Mouse (Mus musculus) intestine, embryonic 15.5 days (tissue): Measurements from ENCODE around the gene Smoc1. TPM values are rescaled to one million over a fixed set of nuclear protein-coding genes. Genes with fewer than 3 reads are reported as not detected.

Experiments used
- ATAC-seq: fragments of 200-750 bp; cut with Nextera tagmentation; 2 replicates; pipeline ENCODE4 v1.8.0; 2017; ENCODE audit warnings: moderate TSS enrichment, moderate library complexity
- H3K27ac ChIP-seq: fragments of 300-500 bp; sonication (generic); 2 replicates; pipeline ENCODE4 v1.5.1; 2015; ENCODE audit warnings: mild to moderate bottlenecking, inconsistent platforms
- H3K27me3 ChIP-seq: fragments of 300-500 bp; sonication (generic); replicated peaks from 2 replicates; pipeline ENCODE4 v1.6.1; 2015; ENCODE audit warnings: inconsistent platforms
- H3K36me3 ChIP-seq: fragments of 300-500 bp; sonication (generic); 2 replicates; pipeline ENCODE4 v1.6.1; 2015; ENCODE audit warnings: inconsistent platforms
- H3K4me1 ChIP-seq: fragments of 300-500 bp; sonication (generic); replicated peaks from 2 replicates; pipeline ENCODE4 v1.6.1; 2015; ENCODE audit warnings: inconsistent platforms
- H3K4me2 ChIP-seq: fragments of 300-500 bp; sonication (generic); replicated peaks from 2 replicates; pipeline ENCODE4 v1.6.1; 2015; ENCODE audit warnings: mild to moderate bottlenecking, inconsistent platforms
- H3K4me3 ChIP-seq: fragments of 300-500 bp; sonication (generic); replicated peaks from 2 replicates; pipeline ENCODE4 v1.5.1; 2015; ENCODE audit warnings: inconsistent platforms
- H3K9ac ChIP-seq: fragments of 300-500 bp; sonication (generic); 2 replicates; pipeline ENCODE4 v1.6.1; 2015; ENCODE audit warnings: inconsistent platforms
- H3K9me3 ChIP-seq: fragments of 300-500 bp; sonication (generic); 2 replicates; pipeline ENCODE4 v1.6.1; 2016; ENCODE audit warnings: inconsistent platforms
- WGBS: fragments of 180-500 bp; shearing (Covaris S2); methylation state at CpG from one replicate; pipeline ENCODE4 v1.1.7; 2015; 5-methylcytosine and 5-hydroxymethylcytosine counted together
- polyA plus RNA-seq: library from polyadenylated mRNA; unstranded; fragments of >200 nt; fragmentation: Nextera tagmentation; extraction: Ambion mirVana; gene quantifications from 2 replicates; pipeline ENCODE4 v1.2.1, GENCODE M21; 2015

Gene Smoc1
- polyA plus RNA-seq, 1 experiment from 2014 or later, result 8.1 TPM

DNA sequence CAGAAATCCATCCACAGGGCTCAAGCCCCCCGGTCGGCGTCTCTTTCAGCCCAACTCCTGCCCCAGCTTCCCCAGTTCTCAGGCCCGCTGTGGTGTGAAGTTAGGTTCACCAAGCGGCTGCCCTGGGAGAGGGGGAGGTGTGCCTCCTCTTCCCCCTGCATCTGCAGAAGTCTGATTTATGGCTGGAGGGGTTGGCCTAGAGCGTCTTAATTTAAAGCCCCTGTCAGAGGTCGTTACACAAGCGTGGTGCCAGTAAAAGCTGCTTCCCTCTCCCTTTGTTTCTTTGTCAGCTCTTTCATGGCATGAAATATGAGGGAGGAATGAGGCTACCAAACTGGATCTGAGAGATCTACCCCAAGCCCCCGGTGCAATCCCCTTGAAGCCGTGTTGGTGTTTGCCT, 139.5 kb downstream of the Smoc1 start:
- no peaks in the 10 kb centered on the region for H3K36me3 ChIP-seq
- no peak overlapping the region for H3K4me3 ChIP-seq
- H3K9me3 ChIP-seq, result no peaks in the 10 kb centered on the region
- H3K4me2 ChIP-seq, result no peak overlapping the region
- H3K9ac ChIP-seq, result no peak overlapping the region
- no peak overlapping the region for H3K27ac ChIP-seq
- 20% methylated on average over 10 of the region's 10 CpGs for WGBS
- H3K4me1 ChIP-seq, result no peaks in the 10 kb centered on the region; the same call in 1 of the 2 replicates
- ATAC-seq, result no peak
- no peaks in the 10 kb centered on the region for H3K27me3 ChIP-seq

DNA sequence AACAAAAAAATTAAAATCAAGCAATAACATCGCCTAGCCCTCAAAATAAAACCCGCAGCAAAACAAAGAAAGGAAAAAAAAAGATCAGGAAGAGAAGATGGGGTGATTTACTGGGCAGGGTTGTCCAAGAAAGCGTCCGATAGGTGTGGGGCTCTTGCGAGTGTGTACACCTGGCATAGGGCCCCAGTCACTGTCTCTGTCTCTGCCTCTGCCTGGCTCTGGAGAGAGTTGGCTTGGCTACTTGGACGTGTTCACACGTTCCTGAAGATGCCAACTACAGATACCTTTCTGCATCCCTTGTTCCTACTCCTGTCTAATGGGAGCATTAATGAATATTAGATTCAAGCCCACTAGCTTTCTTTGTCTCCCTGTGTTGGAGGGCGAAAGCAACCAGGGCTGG, 140.0 kb downstream of the Smoc1 start:
- WGBS, result 57% methylated on average over 8 of the region's 8 CpGs
- H3K9ac ChIP-seq, result no peak overlapping the region
- H3K9me3 ChIP-seq, result no peaks in the 10 kb centered on the region
- no peaks in the 10 kb centered on the region; the same call in 1 of the 2 replicates for H3K4me1 ChIP-seq
- no peak for ATAC-seq
- no peaks in the 10 kb centered on the region for H3K27me3 ChIP-seq
- H3K4me2 ChIP-seq, result no peak overlapping the region
- no peak overlapping the region for H3K4me3 ChIP-seq
- H3K27ac ChIP-seq, result no peak overlapping the region
- no peaks in the 10 kb centered on the region for H3K36me3 ChIP-seq

DNA sequence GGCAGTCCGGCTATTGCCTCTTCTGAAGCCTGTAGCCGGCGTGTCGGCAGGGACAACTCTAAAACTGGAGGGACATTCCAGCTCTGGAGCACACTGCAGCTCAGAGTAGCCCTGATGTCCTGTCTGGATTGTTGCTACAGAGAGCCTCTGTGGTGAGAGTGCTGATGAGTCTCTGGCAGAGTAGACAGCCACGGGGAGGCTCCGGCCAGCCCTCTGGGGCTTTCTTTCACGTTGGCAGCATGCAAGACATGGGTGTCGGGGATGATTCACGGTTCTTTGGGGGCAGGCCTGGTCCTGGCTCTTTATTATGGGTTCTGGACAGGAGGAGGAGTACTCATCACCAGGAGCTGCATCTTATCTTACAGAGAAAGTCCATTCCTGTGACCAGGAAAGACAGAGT, 140.5 kb downstream of the Smoc1 start:
- Histone ChIP-seq H3K9me3 (no peaks in the 10 kb centered on the region), H3K27me3 (no peaks in the 10 kb centered on the region), H3K4me2 (no peak overlapping the region), H3K9ac (no peak overlapping the region), H3K27ac (no peak overlapping the region), H3K36me3 (no peaks in the 10 kb centered on the region), H3K4me1 (no peaks in the 10 kb centered on the region; the same call in 1 of the 2 replicates), H3K4me3 (no peak overlapping the region)
- WGBS, result 64% methylated on average over 9 of the region's 9 CpGs
- no peak for ATAC-seq

DNA sequence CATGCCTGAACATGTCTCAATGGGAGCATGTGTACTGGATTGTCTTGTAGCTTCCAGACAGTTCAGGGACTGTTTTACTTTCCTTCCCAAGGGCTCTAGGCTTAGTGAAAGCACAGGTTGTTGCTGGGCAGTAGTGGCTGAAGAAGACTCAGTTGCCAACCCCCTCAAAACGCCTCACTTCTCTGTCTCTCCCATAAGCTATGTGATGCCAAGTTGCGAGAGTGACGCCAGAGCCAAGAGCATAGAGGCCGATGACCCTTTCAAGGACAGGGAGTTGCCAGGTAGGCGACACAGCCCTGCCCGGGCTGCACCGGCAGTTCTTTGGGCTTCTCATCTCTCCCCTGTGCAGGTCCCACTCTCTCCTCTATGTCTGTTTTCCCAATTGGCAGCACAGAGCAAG, 141.4 kb downstream of the Smoc1 start:
- Histone ChIP-seq H3K9ac (no peak overlapping the region), H3K36me3 (no peaks in the 10 kb centered on the region), H3K27ac (no peak overlapping the region), H3K9me3 (no peaks in the 10 kb centered on the region), H3K4me2 (no peak overlapping the region), H3K4me1 (no peaks in the 10 kb centered on the region; the same call in 1 of the 2 replicates), H3K27me3 (no peaks in the 10 kb centered on the region), H3K4me3 (no peak overlapping the region)
- WGBS, result 84% methylated on average over 7 of the region's 7 CpGs
- ATAC-seq, result no peak

DNA sequence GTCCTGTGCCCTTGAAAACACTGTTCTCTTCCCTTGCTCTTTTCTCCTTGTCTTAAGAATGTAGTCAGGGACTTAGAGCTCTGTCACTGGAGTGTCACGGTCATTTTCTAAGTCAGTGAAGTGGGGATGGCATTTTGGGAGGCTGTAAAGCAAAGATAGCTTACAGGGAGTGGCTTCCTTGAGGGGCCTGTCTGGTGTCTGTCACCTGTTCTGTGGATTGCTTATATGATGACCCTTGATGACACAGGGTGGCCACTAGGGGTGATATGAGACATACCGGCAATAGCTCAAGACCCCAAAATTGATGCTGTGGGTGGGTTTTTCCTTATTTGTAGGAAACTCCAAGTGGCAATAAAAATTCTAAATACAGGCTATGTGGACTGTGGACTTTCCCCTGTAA, 141.9 kb downstream of the Smoc1 start:
- Histone ChIP-seq H3K9ac (no peak overlapping the region), H3K36me3 (no peaks in the 10 kb centered on the region), H3K4me2 (no peak overlapping the region), H3K4me3 (no peak overlapping the region), H3K4me1 (no peaks in the 10 kb centered on the region; the same call in 1 of the 2 replicates), H3K27me3 (no peaks in the 10 kb centered on the region), H3K9me3 (no peaks in the 10 kb centered on the region), H3K27ac (no peak overlapping the region)
- ATAC-seq, result no peak
- 61% methylated on average over 2 of the region's 2 CpGs for WGBS

DNA sequence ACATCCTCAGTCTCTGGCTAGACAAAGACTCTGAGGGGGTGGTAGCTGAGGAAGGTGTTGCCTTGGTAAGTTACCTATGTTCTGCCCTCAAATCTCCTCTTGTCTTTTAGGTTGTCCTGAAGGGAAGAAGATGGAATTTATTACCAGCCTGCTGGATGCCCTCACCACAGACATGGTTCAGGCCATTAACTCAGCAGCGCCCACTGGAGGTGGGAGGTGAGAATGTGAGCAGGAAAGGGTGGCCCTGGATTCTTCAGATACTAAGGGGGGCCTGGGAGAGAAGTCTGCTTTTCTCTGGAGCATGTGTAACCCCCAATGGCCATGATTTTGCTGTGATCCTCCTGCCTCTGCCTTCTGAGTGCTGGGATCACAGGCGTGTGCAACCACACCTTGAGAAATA, 143.5 kb downstream of the Smoc1 start:
- Histone ChIP-seq H3K36me3 (no peaks in the 10 kb centered on the region), H3K9me3 (no peaks in the 10 kb centered on the region), H3K4me1 (no peaks in the 10 kb centered on the region; the same call in 1 of the 2 replicates), H3K9ac (no peak overlapping the region), H3K27ac (no peak overlapping the region), H3K4me2 (no peak overlapping the region), H3K27me3 (no peaks in the 10 kb centered on the region), H3K4me3 (no peak overlapping the region)
- WGBS, result 87% methylated on average over 2 of the region's 2 CpGs
- no peak for ATAC-seq

DNA sequence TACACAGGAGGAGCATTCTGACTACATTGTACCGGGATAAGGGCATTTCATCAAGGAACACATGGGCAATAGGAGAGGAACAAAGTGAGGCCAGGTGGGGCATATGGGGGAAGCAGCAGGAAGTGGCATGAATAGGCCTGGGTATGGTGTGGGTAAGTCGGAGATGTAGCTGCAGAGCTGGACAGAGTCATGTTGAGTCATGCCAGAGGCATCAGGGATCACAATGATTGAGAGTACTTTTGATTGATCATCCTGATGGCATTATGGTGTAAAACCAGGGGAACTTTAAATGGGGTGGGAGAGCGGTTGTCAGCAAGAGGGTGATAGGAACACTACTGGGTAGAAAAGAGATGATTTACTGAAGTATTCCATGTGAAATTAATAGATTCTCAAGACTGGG, 146.4 kb downstream of the Smoc1 start:
- Histone ChIP-seq H3K4me1 (no peaks in the 10 kb centered on the region), H3K4me2 (no peak overlapping the region), H3K9ac (no peak overlapping the region), H3K9me3 (no peaks in the 10 kb centered on the region), H3K4me3 (no peak overlapping the region), H3K27me3 (no peaks in the 10 kb centered on the region), H3K27ac (no peak overlapping the region), H3K36me3 (no peaks in the 10 kb centered on the region)
- ATAC-seq, result no peak
- WGBS, result 88% methylated on average over 3 of the region's 3 CpGs

DNA sequence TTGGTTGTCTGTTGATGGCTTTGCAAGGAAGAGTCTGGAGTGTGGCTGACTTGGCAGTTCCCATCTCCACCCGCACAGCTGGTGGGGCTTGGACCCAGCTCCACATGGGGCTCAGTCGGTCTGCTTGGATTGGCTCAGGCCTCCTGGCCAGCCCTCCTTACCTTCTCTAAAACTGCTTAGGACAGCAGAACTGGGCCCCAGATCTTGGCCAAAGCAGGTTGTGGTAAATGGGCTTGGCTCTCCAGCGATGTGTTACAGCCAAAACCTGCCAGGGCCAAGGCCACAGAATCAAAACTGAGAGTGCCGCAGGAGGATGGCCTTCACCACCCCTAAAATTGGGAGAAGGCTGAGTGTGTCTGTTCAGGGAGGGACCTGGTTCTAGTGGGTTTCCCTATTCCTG, 147.3 kb downstream of the Smoc1 start:
- 91% methylated on average over 4 of the region's 4 CpGs for WGBS
- no peak overlapping the region for H3K4me2 ChIP-seq
- no peak overlapping the region for H3K9ac ChIP-seq
- no peak overlapping the region for H3K4me3 ChIP-seq
- H3K4me1 ChIP-seq, result no peaks in the 10 kb centered on the region
- H3K36me3 ChIP-seq, result no peaks in the 10 kb centered on the region
- ATAC-seq, result no peak
- no peak overlapping the region for H3K27ac ChIP-seq
- no peaks in the 10 kb centered on the region for H3K9me3 ChIP-seq
- H3K27me3 ChIP-seq, result no peaks in the 10 kb centered on the region

DNA sequence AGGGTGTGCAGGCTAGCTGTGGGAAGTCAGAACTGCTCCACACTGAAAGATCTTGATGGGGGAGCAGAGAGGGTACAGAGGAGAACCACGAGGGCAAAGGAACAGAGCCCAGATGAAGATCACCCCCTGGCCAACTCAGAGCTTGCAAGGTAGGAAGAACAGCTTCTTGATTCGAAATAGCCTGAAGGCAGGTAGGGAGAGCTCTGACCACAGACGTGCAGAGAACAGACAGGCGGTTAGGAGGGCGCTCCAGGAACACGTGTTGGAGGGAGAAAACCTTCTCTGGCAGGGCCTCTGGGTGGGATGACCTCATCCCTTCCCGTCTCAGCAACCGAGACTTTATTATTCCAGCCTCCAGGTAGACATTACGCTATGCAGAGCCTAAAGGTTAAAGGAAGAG, 148.6 kb downstream of the Smoc1 start:
- 44% methylated on average over 9 of the region's 9 CpGs for WGBS
- Histone ChIP-seq H3K4me1 (no peaks in the 10 kb centered on the region), H3K4me3 (no peak overlapping the region), H3K27ac (no peak overlapping the region), H3K27me3 (no peaks in the 10 kb centered on the region), H3K4me2 (no peak overlapping the region), H3K9me3 (no peaks in the 10 kb centered on the region), H3K36me3 (no peaks in the 10 kb centered on the region), H3K9ac (no peak overlapping the region)
- no peak for ATAC-seq

DNA sequence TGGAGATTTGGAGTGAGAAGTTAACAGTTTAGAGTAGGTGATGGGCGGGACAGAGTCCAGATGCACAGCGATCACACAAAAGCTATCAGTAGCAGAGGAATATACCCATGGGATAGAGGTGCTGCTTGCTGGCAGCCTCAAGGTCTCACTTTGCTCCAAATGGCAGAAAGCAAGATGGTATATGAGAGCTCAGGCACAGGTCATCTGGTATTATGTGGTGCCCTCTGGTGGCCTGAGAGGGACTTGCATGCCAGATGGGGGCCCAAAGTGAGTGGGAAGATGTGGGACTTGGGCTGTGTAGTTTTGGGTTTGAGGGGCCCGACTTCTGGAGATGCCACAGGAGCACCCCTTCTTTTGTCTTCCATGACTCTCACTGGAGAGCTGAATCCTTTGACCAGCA, 155.5 kb downstream of the Smoc1 start:
- no peaks in the 10 kb centered on the region for H3K4me1 ChIP-seq
- no peak overlapping the region for H3K27ac ChIP-seq
- H3K9ac ChIP-seq, result no peak overlapping the region
- no peak overlapping the region for H3K4me3 ChIP-seq
- no peaks in the 10 kb centered on the region for H3K36me3 ChIP-seq
- no peaks in the 10 kb centered on the region for H3K27me3 ChIP-seq
- no peak overlapping the region for H3K4me2 ChIP-seq
- 61% methylated on average over 3 of the region's 3 CpGs for WGBS
- no peaks in the 10 kb centered on the region for H3K9me3 ChIP-seq
- ATAC-seq, result 0 out of 2 replicates have a peak, but pooled peaks have one; percentile 23

DNA sequence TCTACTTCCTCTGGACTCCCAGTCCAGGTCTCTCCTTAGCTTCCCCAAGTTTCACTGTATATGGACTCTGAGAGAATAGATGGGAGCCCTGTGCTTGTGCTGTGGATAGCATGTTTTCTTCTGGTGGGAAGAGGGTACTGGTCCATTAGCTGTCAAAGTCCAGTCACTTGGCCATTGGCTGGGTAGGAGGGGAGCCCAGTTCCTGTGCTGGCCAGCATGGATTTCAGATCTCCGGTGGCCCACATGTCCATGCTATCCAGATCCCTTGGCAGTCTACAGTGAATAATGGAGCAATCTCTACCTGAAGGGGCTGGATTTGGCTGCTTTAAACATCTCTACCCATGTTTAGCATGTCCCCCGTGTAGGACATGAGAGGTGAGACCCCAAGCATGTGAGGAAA, 158.4 kb downstream of the Smoc1 start:
- Histone ChIP-seq H3K9me3 (no peaks in the 10 kb centered on the region), H3K4me2 (no peak overlapping the region), H3K36me3 (no peaks in the 10 kb centered on the region), H3K4me3 (no peak overlapping the region), H3K4me1 (no peaks in the 10 kb centered on the region), H3K9ac (no peak overlapping the region), H3K27ac (no peak overlapping the region), H3K27me3 (no peaks in the 10 kb centered on the region)
- WGBS, result 84% methylated on average over 2 of the region's 2 CpGs
- ATAC-seq, result no peak

DNA sequence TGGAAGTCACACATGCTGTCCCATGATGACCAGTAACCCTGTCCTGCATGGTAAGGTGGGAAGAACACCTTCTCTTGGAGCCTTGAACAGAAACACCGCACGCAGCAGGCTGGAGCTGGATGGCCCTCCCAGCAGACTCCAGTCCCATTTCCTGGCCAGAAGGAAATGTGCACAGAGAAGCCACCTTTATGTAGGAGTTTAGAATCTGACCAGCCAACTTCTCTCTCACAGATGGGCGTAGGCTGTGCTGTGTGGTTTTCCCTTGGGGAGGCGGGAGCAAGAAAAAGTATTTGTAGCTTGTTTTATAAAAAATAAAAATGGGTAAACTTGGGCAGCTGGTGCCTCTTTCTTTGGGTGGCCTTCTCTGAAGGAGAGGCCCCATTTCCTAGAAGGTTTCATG, 159.5 kb downstream of the Smoc1 start:
- Histone ChIP-seq H3K27me3 (no peaks in the 10 kb centered on the region), H3K4me1 (no peaks in the 10 kb centered on the region), H3K9ac (no peak overlapping the region), H3K27ac (no peak overlapping the region), H3K9me3 (no peaks in the 10 kb centered on the region), H3K4me2 (no peak overlapping the region), H3K4me3 (no peak overlapping the region), H3K36me3 (no peaks in the 10 kb centered on the region)
- WGBS, result 94% methylated on average over 4 of the region's 4 CpGs
- ATAC-seq, result no peak

DNA sequence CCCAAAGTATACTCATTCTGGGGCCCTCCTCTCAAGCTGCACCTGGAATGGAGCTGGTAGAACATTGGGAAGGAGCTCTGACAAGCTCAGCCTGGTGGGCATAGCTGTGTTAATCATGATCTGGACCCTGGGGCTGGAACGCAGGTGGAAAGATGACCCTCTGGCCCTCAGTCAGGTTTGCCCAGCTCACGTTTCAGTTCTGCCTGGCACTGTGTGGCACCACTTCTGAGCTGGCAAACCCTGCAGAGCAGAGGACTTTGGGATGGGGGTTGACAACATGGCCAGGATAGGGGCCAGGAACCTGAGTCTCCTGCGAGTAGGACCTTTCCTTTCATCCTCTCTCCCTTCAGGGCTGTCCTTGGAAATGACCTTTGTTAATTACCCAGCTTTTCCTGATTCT, 160.1 kb downstream of the Smoc1 start:
- Histone ChIP-seq H3K27me3 (no peaks in the 10 kb centered on the region), H3K36me3 (no peaks in the 10 kb centered on the region), H3K4me1 (no peaks in the 10 kb centered on the region), H3K27ac (no peak overlapping the region), H3K4me2 (no peak overlapping the region), H3K4me3 (no peak overlapping the region), H3K9me3 (no peaks in the 10 kb centered on the region), H3K9ac (no peak overlapping the region)
- no peak for ATAC-seq
- 79% methylated on average over 3 of the region's 3 CpGs for WGBS

DNA sequence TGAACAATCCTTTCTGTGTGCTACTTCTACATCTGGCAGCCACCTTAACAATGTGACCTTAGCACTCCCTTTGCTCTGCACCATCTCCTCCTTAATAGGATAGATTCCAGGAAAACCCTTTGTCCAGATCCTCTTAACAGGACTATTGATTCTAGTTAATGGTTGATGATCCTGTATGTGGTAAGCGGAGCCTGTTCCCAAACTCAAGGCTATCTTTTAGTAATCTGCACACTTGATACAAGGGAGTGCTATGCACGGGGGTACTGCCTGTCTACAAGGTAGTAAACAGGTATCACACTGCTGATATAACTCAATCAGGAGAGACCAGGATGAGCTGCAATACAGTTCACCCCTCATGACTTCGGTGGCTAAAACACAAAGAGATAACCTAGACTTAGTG, 161.8 kb downstream of the Smoc1 start:
- 63% methylated on average over 3 of the region's 3 CpGs for WGBS
- ATAC-seq, result no peak

More for the DNA sequence above, 161.8 kb downstream of the Smoc1 start:
- H3K9ac ChIP-seq, result no peak overlapping the region
- H3K27me3 ChIP-seq, result no peaks in the 10 kb centered on the region
- no peak overlapping the region for H3K4me3 ChIP-seq
- no peak overlapping the region for H3K27ac ChIP-seq
- H3K9me3 ChIP-seq, result no peaks in the 10 kb centered on the region
- H3K36me3 ChIP-seq, result no peaks in the 10 kb centered on the region
- no peaks in the 10 kb centered on the region for H3K4me1 ChIP-seq
- H3K4me2 ChIP-seq, result no peak overlapping the region
